Mouse (Mus musculus) CH12.LX (cell line): Measurements from ENCODE around the gene Lnx1.

Experiments
- CTCF ChIP-seq, 2 experiments: IDR thresholded peaks in 1 of 2; conservative IDR thresholded peaks in 1 of 2; 2 replicates each; pipeline ENCODE4 v1.5.1; 2011 to 2012; ENCODE audit warnings: low read depth in 2 of 2, low read length in 2 of 2, improper control_type of control experiment in 1 of 2, inconsistent platforms in 1 of 2, mild to moderate bottlenecking in 1 of 2, moderate library complexity in 1 of 2
- EP300 ChIP-seq: IDR thresholded peaks from 2 replicates; pipeline ENCODE4 v1.6.1; 2011; ENCODE audit warnings: low read length, improper control_type of control experiment
- ETS1 ChIP-seq: conservative IDR thresholded peaks from 2 replicates; pipeline ENCODE4 v1.6.1; 2012; ENCODE audit warnings: low read depth, mild to moderate bottlenecking, inconsistent platforms, low read length, improper control_type of control experiment, moderate library complexity
- HCFC1 ChIP-seq: IDR thresholded peaks from 2 replicates; pipeline ENCODE4 v1.6.1; 2012; ENCODE audit warnings: low read depth, mild to moderate bottlenecking, inconsistent platforms, low read length, improper control_type of control experiment
- JUN ChIP-seq: IDR thresholded peaks from 2 replicates; pipeline ENCODE4 v1.6.1; 2011; ENCODE audit warnings: low read depth, mild to moderate bottlenecking, low read length, improper control_type of control experiment, moderate library complexity; ENCODE audit not compliant: insufficient read depth
- POLR2A ChIP-seq: IDR thresholded peaks from 2 replicates; pipeline ENCODE4 v1.6.1; 2011; ENCODE audit warnings: low read depth, mild to moderate bottlenecking, improper control_type of control experiment, low read length
- USF1 ChIP-seq: IDR thresholded peaks from 2 replicates; pipeline ENCODE4 v1.6.1; 2014; ENCODE audit warnings: low read depth, mild to moderate bottlenecking, inconsistent platforms, low read length, improper control_type of control experiment
- USF2 ChIP-seq: conservative IDR thresholded peaks from 2 replicates; pipeline ENCODE4 v1.6.1; 2011; ENCODE audit warnings: low read depth, low read length, improper control_type of control experiment
- ZNF384 ChIP-seq: IDR thresholded peaks from 2 replicates; pipeline ENCODE4 v1.6.1; 2012; ENCODE audit warnings: low read depth, low read length, improper control_type of control experiment, inconsistent platforms

DNA sequence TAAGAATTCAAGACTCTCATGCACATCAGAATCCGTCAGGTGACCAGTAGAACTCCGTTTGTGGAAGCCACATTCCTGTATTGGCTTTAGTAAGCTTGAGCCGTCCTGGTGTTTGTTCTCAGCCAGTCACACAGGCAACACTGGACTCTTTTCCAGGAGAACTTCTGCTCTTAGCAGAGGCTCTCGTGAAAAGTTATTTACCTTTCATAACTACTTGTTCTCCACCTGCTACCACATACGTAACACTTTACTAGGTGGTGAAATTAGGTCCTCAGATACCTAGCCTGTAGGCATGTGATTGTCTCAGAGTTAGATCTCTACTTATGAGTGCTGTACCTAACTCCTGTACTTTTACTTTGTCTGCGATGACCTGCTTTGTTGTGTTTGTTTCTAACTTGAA, 130.9 kb downstream of the Lnx1 start:
- TF ChIP-seq ETS1 (no peak), POLR2A (no peak), CTCF (conservative IDR thresholded peaks at IDR 0.05 in 1 of 2, IDR thresholded peaks at IDR 0.05 in 1 of 2; ENCODE audit: low read depth in 2 of 2, low read length in 2 of 2) (no peak), EP300 (no peak), USF2 (no peak), ZNF384 (no peak), HCFC1 (no peak), USF1 (no peak), JUN (no peak)
